Mouse (Mus musculus): ENCODE measurements around the gene Sec24d. TPM values are rescaled to one million over a fixed set of nuclear protein-coding genes. Genes with fewer than 3 reads are reported as not detected.
"Not testable (repeated sequence)": the region's sequence is repeated elsewhere in the genome, so short reads cannot be mapped to it uniquely, and the experiment has no call there.

Sec24d gene
- total RNA-seq, 1 experiment from 2014 or later: 7.1 TPM

DNA sequence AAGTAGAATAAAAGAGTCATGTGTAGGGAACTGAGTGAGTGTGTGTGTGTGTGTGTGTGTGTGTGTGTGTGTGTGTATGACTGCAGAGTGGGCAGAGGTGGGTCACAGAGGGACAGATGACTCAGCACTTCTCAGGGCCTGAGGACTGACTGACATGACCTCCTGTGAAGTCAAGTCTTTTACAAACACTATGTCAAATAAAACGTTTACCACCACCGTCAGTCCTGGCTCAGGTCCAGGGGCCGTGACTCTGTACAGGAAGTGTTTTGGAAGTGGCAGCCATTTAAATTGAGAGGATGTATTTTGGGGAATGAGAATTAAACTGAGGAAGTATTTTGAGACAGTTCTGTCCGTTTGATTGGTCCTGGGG is 65.8 kb downstream of the Sec24d start:
- ATAC-seq (replicated peaks; ENCODE audit: insufficient number of reproducible peaks, low FRiP score, low TSS enrichment, poor library complexity, severe bottlenecking): no peak

GRCm38 (mm10) chr3:123334947-123335346 is 67.7 kb downstream of the Sec24d start:
- no peak for ATAC-seq (replicated peaks; ENCODE audit: insufficient number of reproducible peaks, low FRiP score, low TSS enrichment, poor library complexity, severe bottlenecking)

DNA sequence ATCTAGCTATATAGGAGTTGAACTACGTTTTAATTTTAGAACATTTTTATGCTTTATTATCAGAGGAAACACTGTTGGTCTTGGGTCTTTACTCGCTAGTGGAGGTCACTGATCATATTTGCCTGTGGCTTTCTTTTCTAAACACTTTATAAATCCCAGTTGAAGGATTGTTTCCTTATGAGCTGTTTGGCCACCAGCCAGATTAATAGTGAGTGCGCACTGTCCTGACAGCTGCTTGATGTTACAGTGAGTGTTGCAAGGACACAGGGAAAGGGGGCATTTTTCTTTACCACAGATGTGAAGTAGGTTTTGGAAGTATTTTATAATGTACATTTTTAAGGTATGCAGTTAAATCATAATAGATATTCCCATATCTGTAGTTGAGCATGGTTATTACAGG is 68.2 kb downstream of the Sec24d start:
- no peak for ATAC-seq (replicated peaks; ENCODE audit: insufficient number of reproducible peaks, low FRiP score, low TSS enrichment, poor library complexity, severe bottlenecking)

DNA sequence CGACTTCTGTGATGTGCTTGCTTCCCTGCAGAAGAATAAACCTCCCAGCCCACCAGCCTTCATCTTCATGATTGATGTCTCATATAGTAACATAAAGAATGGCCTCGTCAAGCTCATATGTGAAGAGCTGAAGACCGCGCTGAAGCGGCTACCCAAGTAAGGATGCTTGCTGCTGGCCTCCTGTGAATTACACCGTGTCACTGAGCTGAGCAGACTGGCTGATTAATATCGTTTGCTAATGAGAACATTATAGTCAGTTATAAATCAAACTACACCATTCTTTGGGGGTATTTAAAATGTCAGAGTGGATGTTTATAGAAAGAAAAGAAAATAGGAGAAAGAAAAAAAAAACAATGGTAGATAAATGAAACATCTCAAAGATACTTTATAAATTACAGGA is 69.2 kb downstream of the Sec24d start:
- no peak for ATAC-seq (replicated peaks; ENCODE audit: insufficient number of reproducible peaks, low FRiP score, low TSS enrichment, poor library complexity, severe bottlenecking)

DNA sequence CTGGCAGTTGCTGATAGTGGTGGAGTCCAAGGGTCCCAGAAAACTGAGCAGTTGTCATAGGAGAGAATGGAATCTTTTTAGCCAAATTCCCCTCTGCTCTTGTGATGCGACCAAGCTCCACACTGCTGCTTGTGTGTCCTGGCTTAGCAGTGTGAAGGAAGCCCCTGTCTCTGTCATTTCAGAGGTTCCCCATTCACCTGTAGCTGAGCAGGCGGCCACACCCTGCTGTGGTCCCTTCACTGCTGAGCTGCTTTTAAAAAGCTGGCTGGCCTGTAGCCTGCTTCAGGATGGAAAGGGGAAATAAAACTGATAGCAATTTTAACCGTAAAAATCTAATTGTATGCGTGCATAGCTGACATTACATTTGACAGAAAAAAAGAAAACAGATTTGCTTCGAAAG is 69.7 kb downstream of the Sec24d start:
- no peak for ATAC-seq (replicated peaks; ENCODE audit: insufficient number of reproducible peaks, low FRiP score, low TSS enrichment, poor library complexity, severe bottlenecking)

GRCm38 (mm10) chr3:123337853-123338252 is 70.6 kb downstream of the Sec24d start:
- no peak for ATAC-seq (replicated peaks; ENCODE audit: insufficient number of reproducible peaks, low FRiP score, low TSS enrichment, poor library complexity, severe bottlenecking)

- no peak for ATAC-seq (replicated peaks; ENCODE audit: insufficient number of reproducible peaks, low FRiP score, low TSS enrichment, poor library complexity, severe bottlenecking)
Observed at GRCm38 (mm10) chr3:123338666-123339195, 71.5 kb downstream of the Sec24d start.

DNA sequence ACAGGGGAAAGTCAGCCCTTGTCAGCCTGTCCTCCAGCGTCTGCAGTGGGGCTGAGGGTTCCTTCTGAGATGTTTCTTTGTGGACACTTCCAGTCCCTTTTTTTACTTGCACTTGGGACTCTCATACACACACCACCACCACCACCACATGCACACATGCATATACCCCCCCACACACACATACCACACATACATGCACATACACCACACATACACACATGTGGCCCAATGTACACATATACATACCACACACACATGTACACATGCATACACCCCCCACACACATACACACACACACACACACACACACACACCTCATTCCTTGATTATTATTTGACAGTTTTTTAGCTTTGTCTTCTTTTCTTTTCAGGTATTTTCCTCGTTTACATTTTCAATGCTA is 73.8 kb downstream of the Sec24d start:
- ATAC-seq (replicated peaks; ENCODE audit: insufficient number of reproducible peaks, low FRiP score, low TSS enrichment, poor library complexity, severe bottlenecking): no peak

GRCm38 (mm10) chr3:123343690-123344089 is 76.4 kb downstream of the Sec24d start:
- ATAC-seq (replicated peaks; ENCODE audit: insufficient number of reproducible peaks, low FRiP score, low TSS enrichment, poor library complexity, severe bottlenecking): no peak

GRCm38 (mm10) chr3:123348080-123348802 is 81.0 kb downstream of the Sec24d start:
- ATAC-seq (replicated peaks; ENCODE audit: insufficient number of reproducible peaks, low FRiP score, low TSS enrichment, poor library complexity, severe bottlenecking): no peak

- no peak for ATAC-seq (replicated peaks; ENCODE audit: insufficient number of reproducible peaks, low FRiP score, low TSS enrichment, poor library complexity, severe bottlenecking)
Observed at GRCm38 (mm10) chr3:123350602-123351001, 83.3 kb downstream of the Sec24d start.

DNA sequence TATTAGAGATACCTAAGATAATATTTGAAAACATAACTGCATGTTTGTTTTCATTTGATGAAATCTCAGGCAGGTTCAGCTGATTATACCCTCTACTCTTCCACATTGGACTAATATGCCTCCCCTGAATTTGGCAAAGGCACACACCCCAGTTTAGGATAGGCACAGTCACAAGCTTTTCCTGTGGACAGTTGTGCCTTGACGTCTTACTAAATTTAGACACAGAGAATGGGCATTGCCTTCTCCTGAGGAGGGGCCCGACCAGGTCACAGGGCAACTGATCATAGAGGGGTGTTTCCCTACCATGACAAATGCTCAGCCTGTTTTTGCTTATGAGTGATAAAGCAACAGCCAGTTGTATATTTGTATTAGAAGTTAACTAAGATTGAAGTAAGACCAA is 84.3 kb downstream of the Sec24d start:
- no peak for ATAC-seq (replicated peaks; ENCODE audit: insufficient number of reproducible peaks, low FRiP score, low TSS enrichment, poor library complexity, severe bottlenecking)

DNA sequence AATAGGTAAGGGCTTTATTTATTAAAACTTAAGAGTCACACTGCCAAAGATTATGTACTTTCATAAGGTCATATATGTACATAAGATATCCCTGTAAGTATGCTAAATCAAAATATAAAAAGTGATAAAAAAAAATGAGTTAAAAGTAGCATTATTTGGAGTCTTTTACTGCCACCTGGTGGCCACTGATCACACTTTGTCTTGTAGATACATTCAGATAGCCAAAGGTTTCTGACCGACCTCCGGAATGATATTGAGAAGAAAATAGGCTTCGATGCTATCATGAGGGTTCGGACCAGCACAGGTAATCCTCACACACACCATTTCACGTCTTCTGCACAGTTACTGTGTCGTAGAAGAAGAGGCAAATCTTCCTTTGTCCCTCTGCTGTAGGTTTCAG is 85.9 kb downstream of the Sec24d start:
- no peak for ATAC-seq (replicated peaks; ENCODE audit: insufficient number of reproducible peaks, low FRiP score, low TSS enrichment, poor library complexity, severe bottlenecking)

DNA sequence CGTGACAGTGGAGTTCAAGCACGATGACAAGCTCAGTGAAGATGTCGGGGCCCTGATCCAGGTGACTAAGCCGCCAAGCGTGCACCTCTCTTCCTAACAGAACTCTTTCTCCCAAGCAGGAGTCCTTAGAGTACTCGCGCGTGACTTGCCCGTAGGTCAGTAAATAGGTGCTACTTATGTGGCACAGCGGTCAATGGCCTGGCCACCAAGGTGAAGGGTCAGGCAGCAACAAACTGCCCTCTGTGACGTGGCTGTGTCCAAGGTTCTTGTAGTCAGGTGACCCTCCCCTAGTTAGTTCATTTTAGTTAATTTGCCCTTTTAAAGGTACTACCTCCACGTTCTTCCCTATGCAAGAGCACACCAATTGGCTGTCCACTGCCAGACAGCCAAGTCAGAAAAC is 86.4 kb downstream of the Sec24d start:
- no peak for ATAC-seq (replicated peaks; ENCODE audit: insufficient number of reproducible peaks, low FRiP score, low TSS enrichment, poor library complexity, severe bottlenecking)

DNA sequence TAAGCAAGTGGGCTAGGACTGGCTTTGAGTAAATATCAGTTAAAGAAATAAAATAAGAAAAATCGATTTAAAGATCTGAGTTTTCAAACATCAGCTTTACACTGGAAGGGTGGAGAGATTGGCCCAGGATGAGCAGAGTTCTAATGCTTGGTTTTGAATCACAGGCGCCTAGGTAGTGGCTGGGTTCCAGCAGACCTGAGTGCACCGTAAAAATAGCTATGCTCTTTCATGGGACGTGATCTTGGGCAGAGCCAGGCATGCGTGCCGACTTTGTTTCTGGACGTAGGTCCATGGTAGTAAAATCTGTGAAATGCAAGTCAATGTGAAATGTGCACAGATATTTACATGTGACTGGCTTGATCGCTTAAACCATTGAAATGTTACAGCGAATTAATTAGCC is 87.1 kb downstream of the Sec24d start:
- no peak for ATAC-seq (replicated peaks; ENCODE audit: insufficient number of reproducible peaks, low FRiP score, low TSS enrichment, poor library complexity, severe bottlenecking)

DNA sequence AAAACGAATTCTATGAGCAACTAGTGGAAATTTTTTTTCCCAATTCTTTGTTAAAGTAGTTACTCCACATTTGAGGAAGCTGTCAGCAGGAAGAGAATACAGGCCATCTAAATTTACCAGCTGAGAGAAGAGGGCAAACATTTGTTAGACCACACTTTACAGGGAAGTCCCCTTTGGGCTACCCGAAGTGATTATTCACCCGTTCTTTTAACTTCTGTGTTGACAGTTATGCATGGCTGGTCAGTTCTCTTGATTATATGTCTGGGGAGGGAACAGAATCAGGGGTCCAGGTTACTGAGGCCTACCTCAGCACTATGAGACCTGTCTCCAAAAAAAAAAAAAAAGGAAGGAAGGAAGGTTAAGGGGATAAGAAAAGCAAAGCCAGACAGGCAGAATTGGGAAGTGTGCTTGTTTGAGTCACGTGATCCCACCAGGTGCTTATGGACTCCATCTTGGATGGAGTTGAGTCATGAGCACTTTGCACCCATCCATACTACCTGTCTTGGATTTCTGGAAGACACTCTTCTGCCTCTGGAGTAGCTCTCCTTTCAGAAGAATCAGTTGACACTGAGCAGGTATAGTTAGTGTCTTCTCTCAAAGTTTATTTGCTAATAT is 89.2 kb downstream of the Sec24d start:
- ATAC-seq (replicated peaks; ENCODE audit: insufficient number of reproducible peaks, low FRiP score, low TSS enrichment, poor library complexity, severe bottlenecking): no peak

GRCm38 (mm10) chr3:123366820-123367219 is 99.6 kb downstream of the Sec24d start:
- not testable (repeated sequence) for ATAC-seq (replicated peaks; ENCODE audit: insufficient number of reproducible peaks, low FRiP score, low TSS enrichment, poor library complexity, severe bottlenecking)

GRCm38 (mm10) chr3:123369161-123369560 is 101.9 kb downstream of the Sec24d start:
- ATAC-seq (replicated peaks; ENCODE audit: insufficient number of reproducible peaks, low FRiP score, low TSS enrichment, poor library complexity, severe bottlenecking): 0 out of 2 replicates have a peak, but pooled peaks have one; percentile 22

DNA sequence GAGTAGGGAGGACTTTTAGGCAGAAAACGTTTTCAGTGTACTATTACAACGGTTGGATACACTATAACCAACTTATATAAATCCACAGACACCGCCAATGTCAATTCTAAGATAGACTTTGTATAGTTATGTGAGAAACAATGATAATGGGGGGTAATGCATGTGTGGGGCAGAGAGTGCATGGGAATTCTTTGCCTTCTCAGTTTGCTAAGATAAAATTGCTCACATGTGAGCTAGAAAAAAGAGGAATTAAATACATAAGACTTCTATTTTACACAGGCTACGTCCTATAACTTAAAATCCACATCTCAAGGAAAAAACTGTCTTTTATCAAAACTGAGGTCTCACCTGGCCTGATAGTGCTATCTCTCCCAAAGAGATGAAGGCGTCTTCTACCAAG is 103.7 kb downstream of the Sec24d start:
- ATAC-seq (replicated peaks; ENCODE audit: insufficient number of reproducible peaks, low FRiP score, low TSS enrichment, poor library complexity, severe bottlenecking): no peak

DNA sequence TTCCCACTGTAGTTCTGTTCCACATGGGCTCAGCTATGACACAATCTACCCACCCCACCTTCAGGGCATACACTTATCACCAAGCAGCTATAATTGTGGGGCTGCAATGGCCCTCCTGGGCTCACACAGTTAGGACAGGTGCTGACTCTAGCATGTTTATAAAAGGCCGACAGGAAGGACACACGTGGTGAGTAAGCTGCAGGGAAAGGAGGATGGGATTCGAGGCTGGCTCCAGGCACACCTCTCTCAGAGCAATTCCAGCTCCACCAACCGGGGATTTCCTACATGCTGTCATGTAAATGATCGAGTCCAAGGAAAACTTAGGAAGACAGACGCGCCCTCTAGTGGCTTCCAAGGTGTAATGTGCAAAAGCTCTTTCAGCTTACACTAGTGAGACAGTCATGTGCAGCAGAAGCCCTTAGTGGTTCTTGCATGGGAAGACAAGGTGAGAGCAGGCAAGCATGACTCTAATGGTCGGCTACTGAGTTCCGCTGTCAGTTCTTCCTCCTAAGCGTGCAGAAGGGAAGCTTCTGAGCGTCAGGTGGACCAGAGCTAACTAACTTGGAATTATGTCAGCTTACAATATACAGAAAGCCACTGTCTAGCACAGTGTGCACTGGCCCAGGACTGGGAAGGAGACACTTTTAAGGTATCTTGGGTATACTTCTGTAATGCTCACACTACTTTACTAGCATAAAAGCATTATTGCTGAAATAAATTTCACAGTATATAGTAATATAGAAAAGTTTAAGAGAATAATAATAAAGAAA is 104.7 kb downstream of the Sec24d start:
- no peak for ATAC-seq (replicated peaks; ENCODE audit: insufficient number of reproducible peaks, low FRiP score, low TSS enrichment, poor library complexity, severe bottlenecking)
